ENCODE assay signal across 9 mouse cellular contexts in genomic region chr1:156808332-156808731, GRCm38 (mm10). TPM values are rescaled to one million over a fixed set of nuclear protein-coding genes. Genes with fewer than 3 reads are reported as not detected.
A peak's percentile ranks its signal among the peaks of the same experiment; 100 is the strongest.
DNase-seq lines count a peak whose midpoint lies in the region; ATAC-seq and TF ChIP-seq lines count a peak whose summit lies in the region.
"Had no signal": no experiment of that assay in that cellular context is flagged by ENCODE, and none has a peak within 500 bp of the region (broad histone marks: within the 10 kb centered on the region; RNA-seq: fewer than 3 reads in every experiment).

No protein-coding gene starts in this region.

- no peak overlapping the region for H3K4me2 ChIP-seq in lung, embryonic 15.5 days
- no peak overlapping the region for H3K4me2 ChIP-seq in stomach, postnatal 0 days (replicated peaks; ENCODE audit: low read depth)

- peaks cover 5% of the 10 kb centered on the region for H3K4me1 ChIP-seq in lung, embryonic 15.5 days
- no peaks in the 10 kb centered on the region for H3K4me1 ChIP-seq in stomach, postnatal 0 days (replicated peaks; ENCODE audit: control insufficient read depth, insufficient read depth)

- intact Hi-C loops in heart, postnatal 14 days (cut with DNase I) = no loop called here

- no peak for DNase-seq in lung, postnatal 10 days
- peak; percentile 57 for DNase-seq in kidney, adult 11 months
- peak; percentile 58 for DNase-seq in kidney, postnatal 14 days
- DNase-seq in stomach, postnatal 0 days (ENCODE audit: low spot score) = peak; percentile 43
- DNase-seq in heart, adult 18-20 months = no peak
- DNase-seq in heart, postnatal 14 days = no peak
- DNase-seq: cerebellum, postnatal 25 days; retina, postnatal 1 day had no signal

- H3K27ac ChIP-seq in lung, embryonic 15.5 days = peak overlapping the region; percentile 66
- no peak overlapping the region for H3K27ac ChIP-seq in stomach, postnatal 0 days (replicated peaks)

- no peak overlapping the region for H3K9ac ChIP-seq in lung, embryonic 15.5 days
- no peak overlapping the region for H3K9ac ChIP-seq in stomach, postnatal 0 days (ENCODE audit: low read length)

- no peaks in the 10 kb centered on the region for H3K27me3 ChIP-seq in lung, embryonic 15.5 days
- no peaks in the 10 kb centered on the region for H3K27me3 ChIP-seq in stomach, postnatal 0 days (ENCODE audit: control insufficient read depth, insufficient read depth, low read length)

- peak; percentile 49; the same call in 1 of the 2 replicates for ATAC-seq in lung, embryonic 15.5 days (ENCODE audit: borderline replicate concordance, extremely low read depth, low FRiP score, low TSS enrichment)
- peak; percentile 72; the same call in 1 of the 2 replicates for ATAC-seq in stomach, postnatal 0 days (ENCODE audit: low FRiP score, low TSS enrichment)

- no peak for TF ChIP-seq CTCF in stomach, postnatal 0 days (IDR thresholded peaks at IDR 0.05; ENCODE audit: low read depth)

- H3K4me3 ChIP-seq in lung, embryonic 15.5 days = no peak overlapping the region
- H3K4me3 ChIP-seq in stomach, postnatal 0 days (ENCODE audit: low read depth, low read length) = no peak overlapping the region

- no peak for TF ChIP-seq EP300 in stomach, postnatal 0 days (optimal IDR thresholded peaks at IDR 0.05)

- H3K9me3 ChIP-seq in lung, embryonic 15.5 days = no peaks in the 10 kb centered on the region
- H3K9me3 ChIP-seq in stomach, postnatal 0 days (ENCODE audit: control insufficient read depth, low read length) = no peaks in the 10 kb centered on the region

- WGBS in lung, embryonic 15.5 days = 67% methylated on average over 10 of the region's 10 CpGs
- WGBS in stomach, postnatal 0 days = 56% methylated on average over 10 of the region's 10 CpGs

- no peaks in the 10 kb centered on the region for H3K36me3 ChIP-seq in lung, embryonic 15.5 days
- H3K36me3 ChIP-seq in stomach, postnatal 0 days (ENCODE audit: control insufficient read depth, insufficient read depth, low read length) = no peaks in the 10 kb centered on the region

RNA-seq across cellular contexts. Expression of gene Angptl1, which starts 30.0 kb away (rescaled TPM):
- polyA plus RNA-seq in lung, embryonic 15.5 days (2015; fragmentation: Nextera tagmentation; extraction: Ambion mirVana) = 3.1 and 3.2 TPM in 2 replicates
- polyA plus RNA-seq in stomach, postnatal 0 days (2015; fragmentation: Nextera tagmentation; extraction: Ambion mirVana) = 7.6 and 8.0 TPM in 2 replicates
- total RNA-seq in heart, adult 18-20 months (2021) = 1 to 10 TPM; 2.1 to 3.1 TPM
- 1 to 10 TPM; 2.3 to 3.1 TPM for total RNA-seq in heart, postnatal 14 days (2021)

Comparison
In these comparisons a context has a peak if more than half of its experiments do, and no peak if none do; other contexts are left out.
1. DNase-seq: peak in kidney, adult 11 months (single experiment), kidney, postnatal 14 days (single experiment) and stomach, postnatal 0 days (single experiment); none in lung, postnatal 10 days (single experiment), heart, adult 18-20 months (0 of 2) and heart, postnatal 14 days (0 of 2).